21 mouse cellular contexts compared by ENCODE assay signal in genomic region chr8:114124084-114124750, GRCm38 (mm10). TPM values are rescaled to one million over a fixed set of nuclear protein-coding genes. Genes with fewer than 3 reads are reported as not detected.
DNase-seq lines count a peak whose midpoint lies in the region; ATAC-seq lines count a peak whose summit lies in the region.
"Had no signal": no experiment of that assay in that cellular context is flagged by ENCODE, and none has a peak within 500 bp of the region (broad histone marks: within the 10 kb centered on the region; RNA-seq: fewer than 3 reads in every experiment).

No protein-coding gene starts in this region.

- DNase-seq in cerebellum, adult 9-11 months, result peak; percentile 11
- DNase-seq in cerebellum, adult 9-10 months, result no peak
- DNase-seq in cerebellum, postnatal 25 days, result peak; percentile 9 to 24
- DNase-seq in cerebellum, postnatal 4 days (ENCODE audit: low spot score in 2 of 2), result no peak
- DNase-seq in adrenal gland, postnatal 36 days, result no peak
- DNase-seq: adrenal gland, postnatal 10 days; B cell, adult 2 months; gastrocnemius, postnatal 10 days; gastrocnemius, postnatal 36 days; heart, adult 18-20 months; heart, postnatal 14 days; heart, postnatal 4 days; kidney, adult 18-20 months; kidney, adult 9 months had no signal

- ATAC-seq in common myeloid progenitor, adult 5-6 weeks (replicated peaks; ENCODE audit: low read depth, poor library complexity, severe bottlenecking), result peak; percentile 40; the same call in 1 of the 2 replicates
- ATAC-seq in megakaryocyte, adult 5-6 weeks (ENCODE audit: poor library complexity, severe bottlenecking), result peak; percentile 47; the same call in 1 of the 2 replicates
- ATAC-seq: forebrain, embryonic 14.5 days; hindbrain, postnatal 0 days; inflammation-experienced regulatory T-cells, adult 6 months; intestine, embryonic 16.5 days; Patski had no signal

RNA-seq across cellular contexts. Expression of gene Nudt7, which starts 9.1 kb away (rescaled TPM):
- 23.1 and 30.9 TPM in 2 replicates for total RNA-seq in common myeloid progenitor, adult 5-6 weeks (2017)
- 26.0 and 29.9 TPM in 2 replicates for total RNA-seq in megakaryocyte, adult 5-6 weeks (2015)
- total RNA-seq in megakaryocyte, adult 5-6 weeks (2017), result 17.6 and 24.4 TPM in 2 replicates
- 10 to 100 TPM; 46.5 to 73.1 TPM for total RNA-seq in adrenal gland, postnatal 36 days (2021)

Comparison
In these comparisons a context has a peak if more than half of its experiments do, and no peak if none do; other contexts are left out.
1. DNase-seq: peak in cerebellum, adult 9-11 months (single experiment) and cerebellum, postnatal 25 days (2 of 2); none in cerebellum, adult 9-10 months (single experiment), cerebellum, postnatal 4 days (0 of 2) and adrenal gland, postnatal 36 days (0 of 2).